Mouse (Mus musculus) hindbrain, embryonic 14.5 days (tissue): ENCODE measurements around the gene Calm4. TPM values are rescaled to one million over a fixed set of nuclear protein-coding genes. Genes with fewer than 3 reads are reported as not detected.
"Not testable (repeated sequence)": the region's sequence is repeated elsewhere in the genome, so short reads cannot be mapped to it uniquely, and the experiment has no call there.

Experiments
- ATAC-seq: fragments of 200-750 bp; cut with Nextera tagmentation; 2 replicates; pipeline ENCODE4 v1.8.0; 2017; ENCODE audit warnings: moderate number of reproducible peaks, mild to moderate bottlenecking, moderate TSS enrichment, moderate library complexity; ENCODE audit not compliant: low FRiP score
- DNase-seq: peaks from one replicate; pipeline ENCODE4 v3.0.0-alpha.2; 2015; ENCODE audit warnings: low spot score
- H3K27ac ChIP-seq: fragments of 300-500 bp; sonication (generic); 2 replicates; pipeline ENCODE4 v1.5.1; 2014; ENCODE audit warnings: mild to moderate bottlenecking, moderate library complexity
- H3K27me3 ChIP-seq: fragments of 300-500 bp; sonication (generic); 2 replicates; pipeline ENCODE4 v1.6.1; 2014; ENCODE audit warnings: mild to moderate bottlenecking, low read length, mixed read lengths; ENCODE audit not compliant: control insufficient read depth, insufficient read depth
- H3K36me3 ChIP-seq: fragments of 300-500 bp; sonication (generic); replicated peaks from 2 replicates; pipeline ENCODE4 v1.6.1; 2014; ENCODE audit not compliant: control insufficient read depth, insufficient read depth
- H3K4me1 ChIP-seq: fragments of 300-500 bp; sonication (generic); replicated peaks from 2 replicates; pipeline ENCODE4 v1.6.1; 2014; ENCODE audit warnings: antibody characterized with exemption, low read length, mixed read lengths; ENCODE audit not compliant: control insufficient read depth, insufficient read depth
- H3K4me2 ChIP-seq: fragments of 300-500 bp; sonication (generic); replicated peaks from 2 replicates; pipeline ENCODE4 v1.6.1; 2014; ENCODE audit warnings: mild to moderate bottlenecking, moderate library complexity
- H3K4me3 ChIP-seq: fragments of 300-500 bp; sonication (generic); replicated peaks from 2 replicates; pipeline ENCODE4 v1.5.1; 2014; ENCODE audit warnings: mild to moderate bottlenecking, low read length
- H3K9ac ChIP-seq: fragments of 300-500 bp; sonication (generic); 2 replicates; pipeline ENCODE4 v1.6.1; 2014
- H3K9me3 ChIP-seq: fragments of 300-500 bp; sonication (generic); 2 replicates; pipeline ENCODE4 v1.6.1; 2016; ENCODE audit warnings: low read length; ENCODE audit not compliant: control insufficient read depth
- WGBS: fragments of 180-500 bp; shearing (Covaris S2); extraction: QIAGEN DNeasy Blood & Tissue Kit; methylation state at CpG from one replicate; pipeline ENCODE4 v1.1.7; 2014; 5-methylcytosine and 5-hydroxymethylcytosine counted together
- polyA plus RNA-seq: library from polyadenylated mRNA; unstranded; fragments of >200 nt; fragmentation: Nextera tagmentation; extraction: Ambion mirVana; gene quantifications from 2 replicates; pipeline ENCODE4 v1.2.1, GENCODE M21; 2014

The Calm4 gene
- not detected in 2 replicates for polyA plus RNA-seq

DNA sequence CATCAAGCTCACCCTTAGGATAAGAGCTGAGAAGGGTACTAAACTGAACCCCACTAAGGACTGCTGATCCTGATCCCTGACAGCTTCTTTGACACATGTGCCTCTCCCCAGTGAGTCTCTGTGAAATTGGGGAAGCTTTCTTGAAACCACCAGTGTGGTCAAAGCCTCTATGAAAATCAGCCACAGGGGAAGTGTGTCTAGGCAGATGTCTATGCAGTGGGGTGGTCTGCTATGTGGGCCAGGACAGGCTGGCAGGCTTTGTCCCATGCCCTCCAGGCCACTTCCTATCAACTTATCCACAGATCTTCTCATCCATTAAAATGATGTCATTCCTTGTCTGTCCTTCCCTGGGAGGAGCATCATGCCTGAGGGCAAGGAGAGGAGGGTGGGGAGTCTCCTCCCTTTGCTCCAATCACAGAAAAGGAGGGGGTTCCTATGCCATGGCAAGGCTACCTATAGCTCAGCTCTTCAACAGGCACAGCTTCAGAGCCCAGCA lies at the start of gene Calm4:
Calm4 (plus strand) TSS at position 446 of the 496 bp plus-strand sequence.
- not testable (repeated sequence) for H3K27ac ChIP-seq, H3K4me3 ChIP-seq, DNase-seq, ATAC-seq, H3K36me3 ChIP-seq, H3K4me1 ChIP-seq, H3K9ac ChIP-seq, H3K27me3 ChIP-seq, H3K4me2 ChIP-seq, H3K9me3 ChIP-seq

DNA sequence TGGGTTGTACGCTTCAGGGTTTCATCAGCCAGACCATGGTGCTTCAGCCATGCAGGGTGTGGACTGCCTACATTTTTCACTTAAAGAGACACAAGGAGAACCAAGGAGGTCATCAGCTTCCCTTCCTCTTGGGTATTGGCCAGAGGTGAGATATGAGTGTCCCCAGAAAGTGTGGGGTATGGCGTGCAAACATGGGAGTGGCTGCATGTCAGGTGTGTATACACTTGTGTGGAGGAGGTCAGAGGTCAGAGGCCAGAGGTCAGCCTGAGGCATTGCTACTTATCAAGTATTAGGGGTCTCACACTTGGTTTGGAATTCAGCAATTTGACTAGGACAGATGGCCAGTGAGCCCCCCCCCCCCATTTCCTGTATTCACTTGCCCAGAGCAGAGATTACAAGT lies 49.0 kb upstream of the Calm4 start:
- ATAC-seq (no peak), DNase-seq (no peak)
- Histone ChIP-seq H3K27me3 (no peaks in the 10 kb centered on the region), H3K9ac (no peak overlapping the region), H3K4me3 (no peak overlapping the region), H3K9me3 (no peaks in the 10 kb centered on the region), H3K4me1 (no peaks in the 10 kb centered on the region), H3K27ac (no peak overlapping the region), H3K36me3 (no peaks in the 10 kb centered on the region), H3K4me2 (no peak overlapping the region)
- 94% methylated on average over 2 of the region's 2 CpGs for WGBS

DNA sequence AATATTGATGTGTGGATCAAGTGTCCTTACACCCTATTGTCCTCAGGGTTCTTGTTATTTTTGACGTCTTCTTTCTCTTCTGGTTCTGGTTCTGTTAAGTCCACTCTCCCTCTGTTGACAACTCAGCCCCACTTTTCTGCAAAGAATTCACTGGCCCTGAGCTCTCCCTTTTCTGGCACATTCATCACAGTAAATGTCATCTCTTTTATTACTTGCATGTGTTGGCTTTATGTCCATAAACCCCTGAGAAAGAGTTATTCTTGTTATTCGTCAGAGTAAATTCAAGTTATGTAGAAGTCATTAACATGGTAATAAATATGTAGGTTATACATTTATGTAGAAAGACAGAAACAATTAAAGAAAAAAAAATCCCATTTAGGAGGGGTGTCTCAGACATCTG lies 48.0 kb upstream of the Calm4 start:
- Histone ChIP-seq H3K36me3 (no peaks in the 10 kb centered on the region), H3K9me3 (no peaks in the 10 kb centered on the region), H3K27ac (no peak overlapping the region), H3K4me1 (no peaks in the 10 kb centered on the region), H3K4me3 (no peak overlapping the region), H3K4me2 (no peak overlapping the region), H3K27me3 (no peaks in the 10 kb centered on the region), H3K9ac (no peak overlapping the region)
- ATAC-seq (no peak), DNase-seq (no peak)
- WGBS = 82% methylated on average over 2 of the region's 2 CpGs

DNA sequence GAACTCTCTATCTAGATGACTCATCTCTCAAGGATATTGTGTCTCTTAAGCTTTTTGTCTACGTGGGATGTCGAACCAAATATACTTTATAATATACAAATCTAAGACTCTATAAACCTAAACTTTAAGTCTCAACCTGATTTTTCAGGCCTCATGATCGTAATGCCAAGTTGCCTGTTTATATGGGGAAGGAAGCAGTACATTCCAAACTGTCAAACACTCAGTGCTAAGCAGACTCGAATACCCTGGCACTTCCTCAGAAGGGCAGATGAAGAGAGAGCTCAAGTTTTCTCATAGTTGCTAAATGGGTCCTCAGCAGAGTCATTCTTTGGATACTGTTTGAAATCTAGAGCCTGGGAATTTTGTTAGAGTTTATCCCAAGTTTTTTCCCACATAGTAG lies 40.9 kb upstream of the Calm4 start:
- Histone ChIP-seq H3K4me1 (no peaks in the 10 kb centered on the region), H3K36me3 (no peaks in the 10 kb centered on the region), H3K9ac (no peak overlapping the region), H3K27me3 (no peaks in the 10 kb centered on the region), H3K4me3 (no peak overlapping the region), H3K4me2 (no peak overlapping the region), H3K27ac (no peak overlapping the region), H3K9me3 (no peaks in the 10 kb centered on the region)
- no peak for ATAC-seq
- no peak for DNase-seq
- 94% methylated on average over 4 of the region's 4 CpGs for WGBS

DNA sequence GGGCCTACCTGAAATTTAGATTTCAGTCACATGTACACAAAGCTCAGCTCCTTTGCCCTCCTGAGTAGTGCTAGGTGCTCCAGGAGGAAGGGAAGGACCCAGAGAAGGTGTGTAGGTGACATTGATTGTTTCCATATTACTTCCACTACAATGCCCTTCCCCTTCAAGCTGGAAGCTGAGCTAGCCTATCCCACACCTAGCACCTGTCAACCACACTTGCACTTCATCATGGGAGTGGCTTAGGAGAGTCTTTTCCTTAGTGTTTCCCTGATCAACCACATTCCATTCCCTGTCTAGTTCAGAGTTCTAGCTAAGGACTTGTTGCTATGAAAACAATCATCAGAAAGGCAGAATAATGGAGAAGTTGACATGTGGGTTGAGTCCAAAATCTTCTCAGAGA lies 38.8 kb upstream of the Calm4 start:
- no peaks in the 10 kb centered on the region for H3K4me1 ChIP-seq
- H3K9me3 ChIP-seq = no peaks in the 10 kb centered on the region
- no peaks in the 10 kb centered on the region for H3K27me3 ChIP-seq
- no peak for DNase-seq
- H3K4me2 ChIP-seq = no peak overlapping the region
- H3K9ac ChIP-seq = no peak overlapping the region
- no peak overlapping the region for H3K27ac ChIP-seq
- no peak overlapping the region for H3K4me3 ChIP-seq
- no peak for ATAC-seq
- H3K36me3 ChIP-seq = no peaks in the 10 kb centered on the region

DNA sequence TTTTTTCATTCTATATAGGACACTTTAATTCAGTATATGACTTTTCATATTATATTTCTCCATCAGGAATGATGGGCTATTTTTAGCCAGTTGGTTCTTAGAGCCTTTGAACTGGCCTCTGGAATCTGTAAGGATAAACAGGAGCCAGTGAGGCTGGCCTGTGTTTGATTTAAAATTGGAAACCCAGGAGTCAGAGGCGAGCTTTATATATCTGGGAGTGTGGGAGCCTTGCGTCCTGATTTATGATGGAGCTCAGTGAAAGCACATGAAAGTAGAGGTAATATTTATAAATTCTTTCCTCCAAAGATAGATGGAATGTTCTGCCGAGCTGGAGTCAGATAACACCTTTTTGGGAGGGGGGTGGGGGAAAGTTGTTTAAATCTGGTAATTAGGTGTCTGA lies 38.2 kb upstream of the Calm4 start:
- no peaks in the 10 kb centered on the region for H3K27me3 ChIP-seq
- no peaks in the 10 kb centered on the region for H3K9me3 ChIP-seq
- no peak overlapping the region for H3K9ac ChIP-seq
- H3K4me2 ChIP-seq = no peak overlapping the region
- H3K4me1 ChIP-seq = no peaks in the 10 kb centered on the region
- H3K4me3 ChIP-seq = no peak overlapping the region
- no peak overlapping the region for H3K27ac ChIP-seq
- 88% methylated on average over 3 of the region's 3 CpGs for WGBS
- DNase-seq (no peak), ATAC-seq (no peak)
- H3K36me3 ChIP-seq = no peaks in the 10 kb centered on the region

DNA sequence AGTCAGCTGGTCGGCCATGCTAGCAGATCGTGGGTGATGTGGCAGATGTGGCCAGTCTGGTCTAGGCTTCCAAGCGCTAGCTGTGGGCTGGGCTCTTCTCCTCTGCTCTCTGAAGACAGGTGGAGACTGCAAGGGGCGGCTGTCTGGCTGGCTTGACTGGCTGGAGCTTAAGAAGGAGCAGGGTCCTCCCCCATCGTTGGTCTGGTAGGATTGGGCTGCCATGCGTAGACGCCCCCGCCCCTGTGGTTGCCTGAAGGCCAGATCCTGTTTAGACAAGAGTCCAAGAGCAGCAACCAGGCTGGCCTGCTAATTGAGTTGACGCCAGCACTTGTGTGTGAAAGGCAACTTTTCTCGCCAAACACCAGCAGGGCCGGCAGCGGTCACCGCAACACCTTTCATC lies 33.4 kb upstream of the Calm4 start, which contains the start of gene Calml3:
Calml3 (minus strand) TSS at position 131 of the 400 bp plus-strand sequence.
- Histone ChIP-seq H3K36me3 (no peaks in the 10 kb centered on the region), H3K9ac (no peak within 1 kb of the TSS), H3K27ac (no peak within 1 kb of the TSS), H3K4me2 (no peak within 1 kb of the TSS), H3K27me3 (no peaks in the 10 kb centered on the region), H3K4me3 (no peak within 1 kb of the TSS), H3K9me3 (no peaks in the 10 kb centered on the region), H3K4me1 (no peaks in the 10 kb centered on the region)
- ATAC-seq = no peak
- WGBS = 92% methylated on average over 13 of the region's 13 CpGs
- no peak for DNase-seq

DNA sequence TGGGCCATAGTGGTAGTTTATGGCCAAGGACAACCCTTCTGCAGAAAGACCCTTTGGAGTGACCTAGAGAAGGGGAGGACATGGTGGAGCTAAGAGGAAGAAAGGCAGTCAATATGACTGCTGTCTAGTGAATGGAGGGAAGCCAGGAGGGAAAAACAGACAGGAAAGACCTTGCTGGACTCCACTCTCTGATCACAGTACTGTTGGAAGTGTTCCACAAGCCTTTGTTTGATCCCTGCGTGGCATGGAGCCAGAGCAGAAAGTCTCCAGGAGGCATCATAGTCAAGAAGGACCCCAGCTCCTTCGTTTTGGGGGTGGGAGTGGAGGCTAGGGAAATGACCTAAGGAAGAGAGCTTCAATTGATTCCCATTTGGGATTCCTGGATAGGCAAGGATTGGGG lies 32.4 kb upstream of the Calm4 start:
- Histone ChIP-seq H3K36me3 (no peaks in the 10 kb centered on the region), H3K9ac (no peak overlapping the region), H3K27me3 (no peaks in the 10 kb centered on the region), H3K4me3 (no peak overlapping the region), H3K27ac (no peak overlapping the region), H3K4me2 (no peak overlapping the region), H3K4me1 (no peaks in the 10 kb centered on the region), H3K9me3 (no peaks in the 10 kb centered on the region)
- no peak for DNase-seq
- no peak for ATAC-seq
- WGBS = 70% methylated on average over 2 of the region's 2 CpGs

DNA sequence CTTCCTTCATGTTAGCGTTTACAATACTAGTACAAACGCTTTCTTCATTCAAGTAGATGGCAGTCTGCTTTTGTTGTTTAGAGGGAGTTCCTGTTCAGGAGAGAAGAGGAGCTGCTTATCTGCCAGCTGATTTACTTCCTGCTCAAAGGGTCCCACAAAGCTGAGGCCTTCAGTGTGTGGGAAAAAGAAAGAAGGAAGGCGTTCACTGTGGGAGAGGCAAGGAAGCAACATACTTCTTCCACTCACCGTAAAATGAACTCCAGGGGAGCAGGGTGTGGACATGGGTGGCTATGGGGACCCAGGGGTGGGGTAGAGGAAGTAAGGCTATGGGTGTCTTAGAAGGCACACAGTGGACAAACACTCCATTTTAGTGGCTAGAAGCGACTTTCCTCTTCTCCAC lies 31.9 kb upstream of the Calm4 start:
- WGBS = 84% methylated on average over 5 of the region's 5 CpGs
- H3K4me3 ChIP-seq = no peak overlapping the region
- no peak overlapping the region for H3K27ac ChIP-seq
- no peak for DNase-seq
- H3K9ac ChIP-seq = no peak overlapping the region
- ATAC-seq = no peak
- no peaks in the 10 kb centered on the region for H3K36me3 ChIP-seq
- H3K9me3 ChIP-seq = no peaks in the 10 kb centered on the region
- no peaks in the 10 kb centered on the region for H3K4me1 ChIP-seq
- H3K27me3 ChIP-seq = no peaks in the 10 kb centered on the region
- H3K4me2 ChIP-seq = no peak overlapping the region

DNA sequence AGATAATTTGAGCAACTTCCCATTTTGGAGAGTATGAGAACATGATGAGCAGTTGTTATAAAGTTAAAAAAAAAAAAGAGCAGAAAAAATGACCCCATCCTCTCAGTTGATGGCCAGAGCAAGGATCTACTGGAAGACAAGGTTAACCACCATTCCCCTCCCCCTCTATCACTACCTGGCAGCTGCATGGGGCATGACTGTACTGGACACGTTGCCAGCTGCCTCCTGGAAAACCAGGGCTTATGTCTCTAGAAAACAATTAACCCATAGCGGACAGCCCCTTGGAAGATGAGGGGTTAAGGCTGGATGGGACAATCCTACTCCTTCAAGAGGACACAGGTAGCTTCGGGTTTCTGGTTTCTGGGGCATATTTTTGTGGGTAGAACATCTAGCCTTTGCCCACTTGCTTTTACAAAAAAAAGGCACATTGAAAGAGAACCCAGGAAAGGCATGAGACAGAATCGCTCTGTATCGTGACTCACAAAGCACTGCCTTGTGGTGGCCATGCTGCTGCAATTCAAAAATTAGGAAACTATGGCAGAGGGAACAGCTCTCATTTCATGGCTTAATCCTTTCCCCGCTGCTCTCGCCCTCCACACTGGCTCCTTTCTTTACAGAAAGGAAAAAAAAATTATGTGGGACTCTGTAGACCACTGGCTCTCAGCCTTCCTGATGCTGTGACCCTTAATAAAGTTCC lies 30.3 kb upstream of the Calm4 start:
- no peak overlapping the region for H3K4me2 ChIP-seq
- H3K9me3 ChIP-seq = no peaks in the 10 kb centered on the region
- no peak overlapping the region for H3K9ac ChIP-seq
- no peak overlapping the region for H3K27ac ChIP-seq
- 82% methylated on average over 7 of the region's 7 CpGs for WGBS
- H3K4me3 ChIP-seq = no peak overlapping the region
- ATAC-seq (no peak), DNase-seq (no peak)
- H3K36me3 ChIP-seq = no peaks in the 10 kb centered on the region
- H3K27me3 ChIP-seq = no peaks in the 10 kb centered on the region
- H3K4me1 ChIP-seq = no peaks in the 10 kb centered on the region
